Mouse (Mus musculus): ENCODE data around the gene Fpr3.

DNA sequence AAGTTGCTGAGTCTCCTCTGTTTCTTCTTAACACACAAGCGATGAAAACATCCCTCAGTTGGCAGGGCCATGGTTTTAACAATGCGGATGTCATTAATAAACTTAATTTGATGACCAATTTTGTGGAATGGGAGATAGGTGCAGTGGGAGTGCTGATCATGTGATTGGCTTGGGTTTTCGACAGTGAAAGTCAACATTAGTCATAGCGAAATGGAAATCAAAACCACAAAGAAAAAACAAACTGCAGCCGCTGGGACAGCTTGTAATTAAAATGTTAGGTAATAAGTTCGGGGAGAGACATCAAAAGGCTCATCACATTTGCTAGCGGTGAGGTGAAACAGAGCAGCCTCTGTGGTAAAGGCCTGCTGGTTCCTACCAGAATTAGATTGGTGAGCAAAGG lies 46.9 kb upstream of the Fpr3 start:
- no peak for TF ChIP-seq CTCF (IDR thresholded peaks at IDR 0.05; ENCODE audit: insufficient read depth, low read length)
- TF ChIP-seq POLR2A (IDR thresholded peaks at IDR 0.05; ENCODE audit: borderline replicate concordance, extremely low read depth, low read depth, low read length) = no peak

Measured in lung, adult 2 months (tissue).